Mouse (Mus musculus): ENCODE measurements around the gene Golph3.

- TF ChIP-seq POLR2A (IDR thresholded peaks at IDR 0.05; ENCODE audit: low read depth, low read length) (no peak), CTCF (IDR thresholded peaks at IDR 0.05; ENCODE audit: borderline replicate concordance, insufficient read depth, low read length) (no peak)
Measured at GRCm38 (mm10) chr15:12331300-12331699, 10.1 kb downstream of the Golph3 start.
